Mouse (Mus musculus) MEL (cell line): ENCODE measurements around the gene Hamp. TPM values are rescaled to one million over a fixed set of nuclear protein-coding genes. Genes with fewer than 3 reads are reported as not detected.
"Not testable (repeated sequence)": the region's sequence is repeated elsewhere in the genome, so short reads cannot be mapped to it uniquely, and the experiment has no call there.

Source experiments
- DNase-seq: peaks from one replicate; pipeline ENCODE4 v3.0.0; 2011; ENCODE audit warnings: low read depth, low spot score
- H3K27ac ChIP-seq: 2 replicates; pipeline ENCODE4 v1.5.1; 2012; ENCODE audit warnings: low read depth, mild to moderate bottlenecking, control low read depth, low read length, moderate library complexity; ENCODE audit not compliant: control insufficient read depth
- H3K27me3 ChIP-seq, 2 experiments: fragments of 150-350 bp in 1 of 2; sonication (generic) in 1 of 2; 2 replicates each; pipeline ENCODE4 v1.6.1; 2012; ENCODE audit warnings: low read length in 2 of 2, mild to moderate bottlenecking in 2 of 2, improper control_type of control experiment in 1 of 2, moderate library complexity in 1 of 2; ENCODE audit not compliant: insufficient read depth in 2 of 2, control insufficient read depth in 1 of 2
- H3K36me3 ChIP-seq, 2 experiments: 2 replicates each; pipeline ENCODE4 v1.6.1; 2012 to 2014; ENCODE audit warnings: low read length in 2 of 2, improper control_type of control experiment in 1 of 2, inconsistent platforms in 1 of 2, mild to moderate bottlenecking in 1 of 2; ENCODE audit not compliant: insufficient read depth in 2 of 2, control insufficient read depth in 1 of 2
- H3K4me1 ChIP-seq, 2 experiments: fragments of 150-350 bp in 1 of 2; sonication (generic) in 1 of 2; 2 replicates each; pipeline ENCODE4 v1.6.1; 2012; ENCODE audit warnings: low read length in 2 of 2, improper control_type of control experiment in 1 of 2, mild to moderate bottlenecking in 1 of 2; ENCODE audit not compliant: insufficient read depth in 2 of 2, control insufficient read depth in 1 of 2
- H3K4me3 ChIP-seq, 2 experiments: fragments of 150-350 bp in 1 of 2; sonication (generic) in 1 of 2; 2 replicates each; pipeline ENCODE4 v1.5.1; 2012; ENCODE audit warnings: low read depth in 2 of 2, low read length in 2 of 2, mild to moderate bottlenecking in 2 of 2, moderate library complexity in 2 of 2, control low read depth in 1 of 2, improper control_type of control experiment in 1 of 2; ENCODE audit not compliant: control insufficient read depth in 1 of 2, insufficient read depth in 1 of 2
- H3K79me2 ChIP-seq: 2 replicates; pipeline ENCODE4 v1.6.1; 2012; ENCODE audit warnings: mild to moderate bottlenecking, low read length, moderate library complexity; ENCODE audit not compliant: control insufficient read depth, poor library complexity, insufficient read depth
- H3K9ac ChIP-seq: 2 replicates; pipeline ENCODE4 v1.6.1; 2012; ENCODE audit warnings: low read depth, mild to moderate bottlenecking, control low read depth, low read length, moderate library complexity; ENCODE audit not compliant: control insufficient read depth, poor library complexity, severe bottlenecking
- H3K9me3 ChIP-seq: fragments of 150-350 bp; sonication (generic); replicated peaks from 2 replicates; pipeline ENCODE4 v1.6.1; 2012; ENCODE audit warnings: mild to moderate bottlenecking, low read length, improper control_type of control experiment, moderate library complexity; ENCODE audit not compliant: insufficient read depth
- BHLHE40 ChIP-seq: IDR thresholded peaks from 2 replicates; pipeline ENCODE4 v1.6.1; 2012; ENCODE audit warnings: low read depth, mild to moderate bottlenecking, inconsistent platforms, low read length, improper control_type of control experiment, borderline replicate concordance
- CTCF ChIP-seq, 3 experiments: IDR thresholded peaks in 2 of 3; conservative IDR thresholded peaks in 1 of 3; 2 replicates each; pipeline ENCODE4 v1.5.1; 2011 to 2012; ENCODE audit warnings: low read length in 3 of 3, low read depth in 2 of 3, mild to moderate bottlenecking in 2 of 3, improper control_type of control experiment in 1 of 3, inconsistent platforms in 1 of 3, mixed read lengths in 1 of 3, moderate library complexity in 1 of 3; ENCODE audit not compliant: control insufficient read depth in 1 of 3, insufficient read depth in 1 of 3, poor library complexity in 1 of 3, severe bottlenecking in 1 of 3
- E2F4 ChIP-seq: IDR thresholded peaks from 2 replicates; pipeline ENCODE4 v1.6.1; 2011; ENCODE audit warnings: low read depth, low read length, improper control_type of control experiment, borderline replicate concordance
- EP300 ChIP-seq, 2 experiments: IDR thresholded peaks; 2 replicates each; pipeline ENCODE4 v1.6.1; 2011; ENCODE audit warnings: improper control_type of control experiment in 2 of 2, low read length in 2 of 2, low read depth in 1 of 2, mild to moderate bottlenecking in 1 of 2
- ETS1 ChIP-seq: IDR thresholded peaks from 2 replicates; pipeline ENCODE4 v1.6.1; 2012; ENCODE audit warnings: low read depth, mild to moderate bottlenecking, inconsistent platforms, low read length, improper control_type of control experiment, moderate library complexity
- MAX ChIP-seq: IDR thresholded peaks from 2 replicates; pipeline ENCODE4 v1.6.1; 2011; ENCODE audit warnings: low read length, improper control_type of control experiment
- POLR2AphosphoS2 ChIP-seq: IDR thresholded peaks from 2 replicates; pipeline ENCODE4 v1.6.1; 2011; ENCODE audit warnings: low read length, improper control_type of control experiment
- RAD21 ChIP-seq: IDR thresholded peaks from 2 replicates; pipeline ENCODE4 v1.6.1; 2011; ENCODE audit warnings: mild to moderate bottlenecking, low read depth, low read length, improper control_type of control experiment
- UBTF ChIP-seq: IDR thresholded peaks from 2 replicates; pipeline ENCODE4 v1.6.1; 2012; ENCODE audit warnings: low read depth, mild to moderate bottlenecking, inconsistent platforms, low read length, improper control_type of control experiment, moderate library complexity, borderline replicate concordance; ENCODE audit not compliant: insufficient read depth
- polyA plus RNA-seq, 2 experiments: library from polyadenylated mRNA; stranded (reverse) in 1 of 2; unstranded in 1 of 2; fragments of >175 nt in 1 of 2; fragments of >200 nt in 1 of 2; gene quantifications; 2 replicates each; pipeline versions ENCODE4 v1.2.1 to v1.2.4; 2012; ENCODE audit warnings: low replicate concordance in 2 of 2, low read depth in 1 of 2; ENCODE audit not compliant: insufficient read length in 2 of 2, insufficient read depth in 1 of 2, missing spikeins in 1 of 2
- total RNA-seq: library from RNA; depleted of rRNA; stranded (reverse); fragments of 300-350 nt; gene quantifications from 2 replicates; pipeline ENCODE4 v1.2.3, GENCODE M21; 2012

The Hamp gene
- total and polyA plus RNA-seq, 3 experiments = not detected

GRCm38 (mm10) chr7:30945876-30946275 is 2.0 kb upstream of the Hamp start:
- Histone ChIP-seq H3K79me2 (no peaks in the 10 kb centered on the region), H3K36me3 (peaks cover 0 to 3% of the 10 kb centered on the region in 2 experiments; a peak in 2 of 4 replicates), H3K9ac (no peak overlapping the region), H3K9me3 (no peaks in the 10 kb centered on the region), H3K27me3 (no peaks in the 10 kb centered on the region; a peak in 1 of 4 replicates), H3K4me3 (no peak overlapping the region), H3K27ac (no peak overlapping the region), H3K4me1 (no peaks in the 10 kb centered on the region)
- DNase-seq = peak; percentile 1
- no peak for TF ChIP-seq CTCF (IDR thresholded peaks at IDR 0.05 in 2 of 3, conservative IDR thresholded peaks at IDR 0.05 in 1 of 3; ENCODE audit: control insufficient read depth in 1 of 3, insufficient read depth in 1 of 3, low read depth in 2 of 3, low read length in 3 of 3, poor library complexity in 1 of 3, severe bottlenecking in 1 of 3)
- TF ChIP-seq RAD21 = no peak
- no peak for TF ChIP-seq MAX
- TF ChIP-seq EP300 (IDR thresholded peaks at IDR 0.05; ENCODE audit: low read depth in 1 of 2, low read length in 2 of 2) = no peak
- no peak for TF ChIP-seq BHLHE40
- no peak for TF ChIP-seq E2F4
- TF ChIP-seq UBTF = no peak
- no peak for TF ChIP-seq ETS1
- no peak for TF ChIP-seq POLR2AphosphoS2

GRCm38 (mm10) chr7:30945466-30945865 is 1.6 kb upstream of the Hamp start:
- DNase-seq = peak; percentile 3
- not testable (repeated sequence) for H3K9me3 ChIP-seq, H3K9ac ChIP-seq, H3K4me3 ChIP-seq, H3K79me2 ChIP-seq, H3K27ac ChIP-seq, H3K4me1 ChIP-seq, H3K27me3 ChIP-seq, H3K36me3 ChIP-seq

GRCm38 (mm10) chr7:30944706-30945105 is 874 bp upstream of the Hamp start:
- not testable (repeated sequence) for H3K9me3 ChIP-seq, H3K27me3 ChIP-seq, H3K79me2 ChIP-seq, H3K4me1 ChIP-seq, DNase-seq, H3K4me3 ChIP-seq, H3K9ac ChIP-seq, H3K27ac ChIP-seq, H3K36me3 ChIP-seq

- H3K4me1 ChIP-seq, H3K9ac ChIP-seq, H3K79me2 ChIP-seq, H3K27ac ChIP-seq, H3K27me3 ChIP-seq, H3K4me3 ChIP-seq, H3K9me3 ChIP-seq, H3K36me3 ChIP-seq, DNase-seq: not testable (repeated sequence)
Measured at GRCm38 (mm10) chr7:30942365-30942764, 1.5 kb downstream of the Hamp start.

GRCm38 (mm10) chr7:30940070-30940469 is 3.8 kb downstream of the Hamp start:
- DNase-seq = peak; percentile 4
- H3K27ac ChIP-seq, H3K79me2 ChIP-seq, H3K9ac ChIP-seq, H3K36me3 ChIP-seq, H3K27me3 ChIP-seq, H3K4me1 ChIP-seq, H3K9me3 ChIP-seq, H3K4me3 ChIP-seq: not testable (repeated sequence)

GRCm38 (mm10) chr7:30935422-30936099 is 8.3 kb downstream of the Hamp start:
- H3K4me3 ChIP-seq, H3K27me3 ChIP-seq, H3K9ac ChIP-seq, H3K9me3 ChIP-seq, H3K36me3 ChIP-seq, H3K79me2 ChIP-seq, DNase-seq, H3K4me1 ChIP-seq, H3K27ac ChIP-seq: not testable (repeated sequence)
